Mouse (Mus musculus): ENCODE results near the gene Riiad1. TPM values are rescaled to one million over a fixed set of nuclear protein-coding genes. Genes with fewer than 3 reads are reported as not detected.
A peak's percentile ranks its signal among the peaks of the same experiment; 100 is the strongest.

The Riiad1 gene
- 20.2 and 22.8 TPM in 2 replicates for polyA plus RNA-seq (2015; fragmentation: Nextera tagmentation; extraction: Ambion mirVana)

DNA sequence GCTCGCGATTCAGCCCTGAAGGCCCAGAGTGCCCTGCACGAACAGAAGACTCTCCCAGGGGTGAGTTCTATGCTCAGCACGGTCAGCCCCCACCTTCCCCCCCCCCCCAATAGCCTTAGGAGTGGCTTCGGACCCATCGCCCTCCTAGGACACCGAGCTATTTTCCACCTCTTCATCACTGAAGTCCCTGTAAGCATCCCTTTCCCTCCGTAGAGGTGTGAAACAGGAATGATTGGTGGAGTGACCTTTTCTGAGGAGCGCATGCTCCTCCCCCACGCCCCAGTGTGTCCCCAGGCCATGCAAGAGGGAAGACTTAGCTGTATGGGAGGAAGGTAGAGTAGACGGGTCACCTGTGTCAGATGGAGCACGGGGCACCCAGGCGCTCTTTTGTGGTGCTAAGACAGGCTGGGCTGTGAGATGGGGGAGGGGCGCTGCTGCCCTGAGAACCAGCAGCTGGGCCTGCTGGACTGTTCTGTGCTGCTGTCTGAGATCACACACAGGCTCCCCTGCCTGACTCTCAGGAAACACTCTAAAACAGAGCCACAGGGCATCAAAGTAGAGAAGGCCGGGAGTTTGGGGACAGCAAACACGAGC lies at the start of gene Riiad1:
TSS of gene Riiad1 (minus strand) at position 51 of the 594 bp plus-strand sequence.
- peak within 1 kb of the TSS; percentile 69 for H3K4me3 ChIP-seq

DNA sequence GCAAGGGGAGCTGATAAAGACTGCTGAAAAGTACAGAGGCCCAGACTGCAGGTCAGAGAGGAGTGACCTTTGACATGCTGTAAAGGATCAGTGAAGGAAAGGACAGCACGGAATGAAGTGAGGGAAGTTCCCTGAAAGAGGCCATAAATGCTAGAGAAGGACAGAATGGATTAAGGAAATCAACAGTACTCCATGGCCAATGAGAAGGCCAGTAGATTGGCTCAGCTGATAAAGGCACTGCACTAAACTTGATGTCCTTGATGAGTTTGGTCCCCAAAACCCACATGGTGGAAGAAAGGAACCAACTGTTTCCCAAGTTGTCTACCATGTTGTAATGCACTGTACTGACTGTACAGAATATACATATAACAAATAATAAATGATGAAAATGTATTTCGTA lies 46.6 kb upstream of the Riiad1 start:
- H3K9ac ChIP-seq = no peak overlapping the region
- no peaks in the 10 kb centered on the region for H3K27me3 ChIP-seq
- H3K4me3 ChIP-seq = no peak overlapping the region
- H3K4me1 ChIP-seq = no peaks in the 10 kb centered on the region
- no peak for ATAC-seq
- H3K27ac ChIP-seq = no peak overlapping the region
- H3K4me2 ChIP-seq = no peak overlapping the region
- peaks cover 29% of the 10 kb centered on the region; the same call in 1 of the 2 replicates for H3K36me3 ChIP-seq (ENCODE audit: poor library complexity, severe bottlenecking)
- 83% methylated on average over 2 of the region's 2 CpGs for WGBS
- H3K9me3 ChIP-seq (replicated peaks) = no peaks in the 10 kb centered on the region

More for the DNA sequence above, at the start of gene Riiad1:
- peak within 1 kb of the TSS; percentile 79 for H3K4me2 ChIP-seq
- H3K9me3 ChIP-seq (replicated peaks) = no peaks in the 10 kb centered on the region
- H3K9ac ChIP-seq = peak within 1 kb of the TSS; percentile 92
- H3K27ac ChIP-seq = peak within 1 kb of the TSS; percentile 88
- peaks cover 88% of the 10 kb centered on the region for H3K4me1 ChIP-seq
- no peak for ATAC-seq
- WGBS = 16% methylated on average over 16 of the region's 16 CpGs
- peaks cover 29% of the 10 kb centered on the region for H3K36me3 ChIP-seq (ENCODE audit: poor library complexity, severe bottlenecking)
- H3K27me3 ChIP-seq = no peaks in the 10 kb centered on the region

DNA sequence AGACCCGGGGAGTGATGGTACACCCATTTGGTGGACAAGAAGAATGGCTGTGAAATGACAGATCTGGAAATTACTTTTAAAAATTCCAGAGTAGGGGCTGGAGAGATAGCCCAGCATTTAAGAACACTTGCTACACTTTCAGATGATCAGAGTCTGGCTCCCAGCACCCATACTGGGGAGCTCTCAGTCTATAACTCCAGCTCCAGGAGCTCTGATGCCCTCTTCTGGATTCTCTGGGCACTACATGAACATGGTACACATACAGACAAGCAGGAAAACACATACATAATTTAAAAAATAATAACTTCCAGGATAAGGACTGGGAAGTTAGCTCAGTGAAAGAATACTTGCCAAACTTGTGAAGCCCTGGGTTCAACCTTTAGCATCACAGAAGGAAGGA lies 26.5 kb upstream of the Riiad1 start:
- no peak for ATAC-seq
- Histone ChIP-seq H3K36me3 (ENCODE audit: poor library complexity, severe bottlenecking) (peaks cover 62% of the 10 kb centered on the region), H3K9ac (no peak overlapping the region), H3K27ac (no peak overlapping the region), H3K4me1 (no peaks in the 10 kb centered on the region), H3K4me3 (no peak overlapping the region), H3K9me3 (replicated peaks) (no peaks in the 10 kb centered on the region), H3K27me3 (no peaks in the 10 kb centered on the region), H3K4me2 (no peak overlapping the region)
- WGBS = 98% methylated on average over 1 of the region's 1 CpGs

DNA sequence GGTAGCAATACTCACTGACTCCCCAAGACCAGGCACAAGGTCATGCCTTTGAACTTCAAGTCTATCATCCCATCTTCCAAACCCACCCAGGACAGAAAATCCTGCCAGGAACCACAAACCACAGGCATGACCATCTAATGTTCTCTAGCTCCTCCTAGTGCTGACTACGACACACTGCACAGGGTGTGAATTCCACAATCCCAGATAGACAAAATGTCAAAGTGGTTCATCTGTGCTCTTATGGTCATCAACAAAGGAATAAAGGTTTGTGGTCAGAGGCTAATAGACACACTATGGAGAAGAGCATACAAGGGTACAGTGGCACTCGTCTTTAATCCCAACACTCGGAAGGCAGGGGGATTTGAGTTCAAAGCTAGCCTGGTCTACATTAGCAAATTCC lies 22.1 kb upstream of the Riiad1 start:
- Histone ChIP-seq H3K4me2 (no peak overlapping the region), H3K9me3 (replicated peaks) (no peaks in the 10 kb centered on the region), H3K36me3 (ENCODE audit: poor library complexity, severe bottlenecking) (peaks cover 59% of the 10 kb centered on the region), H3K4me3 (no peak overlapping the region), H3K4me1 (no peaks in the 10 kb centered on the region), H3K27ac (no peak overlapping the region), H3K27me3 (no peaks in the 10 kb centered on the region), H3K9ac (no peak overlapping the region)
- WGBS = 74% methylated on average over 3 of the region's 3 CpGs
- ATAC-seq = peak; percentile 75

DNA sequence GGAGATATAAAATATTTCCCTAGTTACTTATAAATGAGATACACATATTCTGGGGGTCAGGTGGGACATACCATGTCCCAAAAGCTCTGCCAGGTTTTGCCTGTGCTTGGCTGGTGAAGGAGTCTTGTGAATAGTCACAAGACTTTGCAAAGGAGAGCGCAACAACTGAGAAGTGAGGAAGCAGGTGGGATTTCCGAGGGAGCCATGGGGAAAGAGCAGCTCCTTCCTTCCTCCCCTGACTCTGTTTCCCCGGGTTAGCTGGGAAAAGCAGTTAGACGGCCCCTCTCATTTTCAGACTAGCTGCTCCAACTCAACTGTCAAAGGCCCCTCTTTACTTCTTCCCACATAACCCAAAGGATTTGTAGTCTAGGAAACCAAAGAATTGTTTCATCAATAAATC lies 17.0 kb upstream of the Riiad1 start:
- no peak for ATAC-seq
- H3K27me3 ChIP-seq = no peaks in the 10 kb centered on the region
- H3K4me1 ChIP-seq = no peaks in the 10 kb centered on the region
- no peak overlapping the region for H3K9ac ChIP-seq
- H3K27ac ChIP-seq = no peak overlapping the region
- H3K36me3 ChIP-seq (ENCODE audit: poor library complexity, severe bottlenecking) = peaks cover 42% of the 10 kb centered on the region
- H3K9me3 ChIP-seq (replicated peaks) = no peaks in the 10 kb centered on the region
- H3K4me2 ChIP-seq = no peak overlapping the region
- H3K4me3 ChIP-seq = no peak overlapping the region
- 84% methylated on average over 4 of the region's 4 CpGs for WGBS

DNA sequence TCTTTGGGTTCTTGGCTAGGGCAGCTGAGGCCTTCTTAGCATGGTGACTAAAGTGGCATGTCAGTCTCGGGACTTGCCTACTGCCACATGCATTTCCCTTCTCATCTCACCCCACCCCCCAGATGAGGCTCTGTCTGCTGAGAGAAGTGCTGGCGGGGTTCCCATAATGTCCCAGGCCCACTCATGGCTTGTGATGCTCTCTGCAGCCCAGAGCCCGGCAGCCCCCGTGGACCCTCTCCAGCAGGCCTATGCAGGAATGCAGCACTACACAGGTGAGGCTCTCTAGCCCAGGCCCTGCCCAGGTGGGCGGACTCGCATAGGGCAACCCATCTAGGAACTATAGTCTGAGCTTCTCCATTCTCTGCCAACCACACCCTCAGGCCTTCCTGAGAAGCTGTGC lies 7.4 kb upstream of the Riiad1 start:
- peaks cover 76% of the 10 kb centered on the region for H3K4me1 ChIP-seq
- no peak overlapping the region for H3K9ac ChIP-seq

DNA sequence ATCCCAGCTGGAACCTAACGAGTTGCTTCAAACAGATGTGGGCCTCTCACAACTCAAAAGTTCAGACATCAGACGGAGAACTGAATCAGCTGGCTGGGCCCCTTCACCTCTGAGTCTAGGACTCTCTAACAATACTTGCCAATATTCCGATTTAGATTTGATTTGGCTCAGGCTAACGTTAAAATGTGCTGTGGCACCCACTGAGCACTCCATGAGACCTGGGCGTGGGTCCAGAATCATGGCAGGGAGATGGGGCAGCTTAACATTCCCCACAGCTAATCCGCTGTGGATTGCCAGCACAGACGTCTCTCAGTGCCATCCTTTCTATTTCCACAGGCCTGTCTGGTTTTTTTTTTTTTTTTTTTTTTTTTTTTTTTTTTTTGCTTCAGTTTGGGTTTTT lies 5.8 kb upstream of the Riiad1 start:
- H3K9me3 ChIP-seq (replicated peaks) = no peaks in the 10 kb centered on the region
- 0 out of 2 replicates have a peak overlapping the region, but pooled peaks have one; percentile 43 for H3K9ac ChIP-seq
- H3K27ac ChIP-seq = peak overlapping the region; percentile 89
- H3K27me3 ChIP-seq = no peaks in the 10 kb centered on the region
- H3K36me3 ChIP-seq (ENCODE audit: poor library complexity, severe bottlenecking) = peaks cover 76% of the 10 kb centered on the region
- no peak overlapping the region for H3K4me3 ChIP-seq
- H3K4me2 ChIP-seq = peak overlapping the region; percentile 57; the same call in 1 of the 2 replicates
- H3K4me1 ChIP-seq = peaks cover 86% of the 10 kb centered on the region
- no peak for ATAC-seq
- 31% methylated on average over 7 of the region's 7 CpGs for WGBS

More for the DNA sequence above, 7.4 kb upstream of the Riiad1 start:
- H3K4me3 ChIP-seq = no peak overlapping the region
- H3K27me3 ChIP-seq = no peaks in the 10 kb centered on the region
- no peak overlapping the region for H3K4me2 ChIP-seq
- peaks cover 75% of the 10 kb centered on the region for H3K36me3 ChIP-seq (ENCODE audit: poor library complexity, severe bottlenecking)
- ATAC-seq = no peak
- H3K27ac ChIP-seq = peak overlapping the region; percentile 40; the same call in 1 of the 2 replicates
- 82% methylated on average over 6 of the region's 6 CpGs for WGBS
- H3K9me3 ChIP-seq (replicated peaks) = no peaks in the 10 kb centered on the region

DNA sequence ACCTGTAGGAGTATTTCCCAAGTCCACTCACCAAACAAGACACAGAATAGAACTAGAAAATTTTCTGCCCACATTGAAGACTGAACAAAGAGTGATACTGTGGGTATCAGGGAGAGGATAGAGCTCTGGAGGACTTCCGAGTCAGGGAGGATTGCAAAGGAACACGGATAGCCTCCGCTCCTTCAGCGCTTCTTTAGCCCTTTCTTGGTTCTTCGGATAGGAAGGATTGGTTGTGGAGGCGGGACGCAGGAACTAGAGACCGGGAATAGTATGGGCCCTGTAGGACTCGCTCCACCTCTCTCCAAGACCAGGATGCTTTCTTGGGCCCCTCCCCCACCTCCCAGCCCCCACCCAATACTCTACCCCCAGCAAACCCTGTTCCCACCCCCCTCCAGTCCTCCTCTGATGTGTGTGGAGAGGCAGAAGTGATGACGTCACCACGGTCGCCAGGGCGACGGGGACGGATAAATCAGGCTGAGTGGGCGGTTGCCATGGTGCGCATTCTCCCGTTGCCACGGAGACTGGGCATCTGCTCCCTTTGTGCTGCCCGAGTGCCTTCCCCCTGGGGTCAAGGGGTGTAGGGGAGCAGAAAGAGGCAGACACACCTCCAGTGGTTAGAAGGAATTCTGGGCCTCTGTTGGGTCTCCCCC lies 3.8 kb upstream of the Riiad1 start:
- Histone ChIP-seq H3K36me3 (ENCODE audit: poor library complexity, severe bottlenecking) (peaks cover 61% of the 10 kb centered on the region), H3K27me3 (no peaks in the 10 kb centered on the region), H3K4me2 (peak overlapping the region; percentile 57), H3K4me3 (peak overlapping the region; percentile 26), H3K9ac (peak overlapping the region; percentile 48; the same call in 1 of the 2 replicates), H3K27ac (peak overlapping the region; percentile 89), H3K9me3 (replicated peaks) (no peaks in the 10 kb centered on the region), H3K4me1 (peaks cover 93% of the 10 kb centered on the region)
- peak; percentile 94 for ATAC-seq
- 3% methylated on average over 18 of the region's 20 CpGs for WGBS

DNA sequence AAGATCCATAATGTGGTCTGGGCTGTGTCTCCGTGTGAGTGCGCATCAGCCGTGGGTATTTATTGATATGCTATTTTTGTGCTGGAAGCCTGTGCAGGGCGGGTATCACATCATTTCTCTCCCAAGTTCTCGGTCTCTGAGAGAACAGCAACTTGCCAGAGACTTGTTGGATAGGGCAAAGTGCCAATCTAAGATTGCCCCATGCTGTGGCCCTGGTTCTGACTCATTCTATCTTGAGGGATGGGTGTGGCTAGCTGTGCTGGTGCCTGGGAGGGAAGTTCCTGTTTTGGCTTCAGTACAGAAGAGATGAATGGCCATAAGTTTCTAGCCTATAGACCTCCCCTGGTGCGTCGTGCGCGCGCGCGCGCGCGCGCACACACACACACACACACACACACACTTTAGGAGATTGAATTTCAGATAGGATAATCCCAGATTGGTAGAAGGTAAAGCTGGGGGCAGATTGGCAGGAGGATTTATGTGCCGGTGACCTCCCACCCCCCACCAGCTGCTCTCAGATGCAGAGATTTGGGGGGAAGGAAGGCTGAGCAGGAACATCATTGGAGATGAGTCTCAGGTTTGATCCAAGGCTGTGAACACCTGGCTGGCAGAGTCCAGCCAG lies 2.7 kb upstream of the Riiad1 start:
- H3K4me2 ChIP-seq = peak overlapping the region; percentile 57
- H3K27me3 ChIP-seq = no peaks in the 10 kb centered on the region
- no peaks in the 10 kb centered on the region for H3K9me3 ChIP-seq (replicated peaks)
- H3K36me3 ChIP-seq (ENCODE audit: poor library complexity, severe bottlenecking) = peaks cover 52% of the 10 kb centered on the region
- peak overlapping the region; percentile 89 for H3K27ac ChIP-seq
- WGBS = 83% methylated on average over 17 of the region's 17 CpGs
- no peak for ATAC-seq
- peaks cover 93% of the 10 kb centered on the region for H3K4me1 ChIP-seq
- 0 out of 2 replicates have a peak overlapping the region, but pooled peaks have one; percentile 3 for H3K9ac ChIP-seq
- no peak overlapping the region for H3K4me3 ChIP-seq

DNA sequence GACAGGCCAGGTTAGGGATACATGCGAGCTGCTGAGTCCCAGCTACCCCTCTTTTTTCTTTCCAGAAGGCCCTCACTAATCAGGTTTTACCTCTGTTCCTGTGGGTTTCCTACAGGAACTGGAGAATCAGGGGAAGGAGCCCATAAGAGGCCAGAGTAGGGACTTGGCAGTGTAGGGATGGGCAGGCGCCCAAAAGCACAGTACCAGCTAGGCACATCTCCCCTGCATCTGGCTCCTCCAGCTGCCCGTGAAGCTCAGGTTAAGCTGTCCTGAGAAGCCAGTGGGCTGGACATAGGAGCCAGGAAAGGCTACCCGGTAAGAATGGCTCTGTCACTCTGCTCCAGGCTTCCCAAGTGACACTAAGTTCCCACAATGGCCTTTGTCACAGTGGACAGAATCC lies 1.3 kb upstream of the Riiad1 start:
- no peak overlapping the region for H3K27ac ChIP-seq
- H3K9ac ChIP-seq = no peak overlapping the region
- no peaks in the 10 kb centered on the region for H3K27me3 ChIP-seq
- 57% methylated on average over 4 of the region's 4 CpGs for WGBS
- no peak for ATAC-seq
- H3K4me3 ChIP-seq = no peak overlapping the region
- peaks cover 92% of the 10 kb centered on the region for H3K4me1 ChIP-seq
- H3K4me2 ChIP-seq = peak overlapping the region; percentile 79
- peaks cover 38% of the 10 kb centered on the region for H3K36me3 ChIP-seq (ENCODE audit: poor library complexity, severe bottlenecking)
- no peaks in the 10 kb centered on the region for H3K9me3 ChIP-seq (replicated peaks)

DNA sequence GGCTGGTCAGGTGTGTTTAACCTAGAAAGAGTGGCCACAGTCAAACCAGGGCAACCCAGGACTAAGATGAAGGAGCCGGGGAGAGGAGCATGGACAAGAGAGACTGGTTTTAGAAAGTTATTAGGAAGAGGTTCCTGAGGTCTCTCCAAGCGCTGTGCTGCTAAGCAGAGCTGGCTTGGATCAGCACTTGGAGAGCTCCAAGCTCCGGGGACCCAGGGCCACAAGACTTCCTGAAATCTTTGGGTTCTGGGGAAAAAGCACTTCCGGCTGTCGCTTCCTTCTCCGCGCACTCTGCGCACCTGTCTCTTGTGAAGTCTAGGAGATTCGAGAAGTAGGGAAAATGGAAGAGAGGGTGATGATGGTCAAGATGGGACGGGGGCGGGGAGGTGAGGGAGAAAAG lies 577 bp downstream of the Riiad1 start:
- Histone ChIP-seq H3K9me3 (replicated peaks) (no peaks in the 10 kb centered on the region), H3K4me1 (peaks cover 80% of the 10 kb centered on the region), H3K36me3 (ENCODE audit: poor library complexity, severe bottlenecking) (peaks cover 26% of the 10 kb centered on the region; the same call in 1 of the 2 replicates), H3K27ac (peak overlapping the region; percentile 88), H3K9ac (peak overlapping the region; percentile 92), H3K27me3 (no peaks in the 10 kb centered on the region), H3K4me2 (peak overlapping the region; percentile 79), H3K4me3 (peak overlapping the region; percentile 69)
- ATAC-seq = no peak
- WGBS = 18% methylated on average over 11 of the region's 11 CpGs

DNA sequence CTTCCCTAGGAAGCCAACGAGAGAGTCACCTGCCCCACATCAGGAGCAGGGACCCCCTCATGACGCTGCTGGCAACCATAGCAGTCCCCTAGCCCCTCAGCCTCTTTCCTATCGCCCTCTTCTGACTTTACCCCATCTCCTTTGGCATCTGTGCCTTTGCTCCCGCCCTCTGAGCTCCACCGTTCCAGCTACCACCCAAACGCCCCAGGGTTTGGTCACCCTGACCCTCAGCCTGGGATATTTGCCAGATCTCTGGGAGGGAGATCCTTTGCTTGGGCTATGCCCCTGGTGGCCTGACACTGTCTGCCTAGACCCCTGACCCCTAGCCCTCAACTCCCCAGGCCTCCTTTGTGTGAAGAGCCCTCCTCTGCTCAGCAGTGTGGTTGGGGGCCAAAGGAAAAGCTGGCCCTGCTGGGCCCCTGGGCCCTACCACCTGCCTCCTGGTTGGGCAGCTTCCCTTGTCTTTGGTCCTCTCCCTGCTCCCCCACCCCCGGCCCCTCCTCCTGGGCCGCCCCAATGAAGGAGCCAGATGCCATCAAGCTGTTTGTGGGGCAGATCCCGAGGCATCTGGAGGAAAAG lies 1.5 kb downstream of the Riiad1 start:
- H3K4me3 ChIP-seq = peak overlapping the region; percentile 69
- 5% methylated on average over 9 of the region's 9 CpGs for WGBS
- peaks cover 73% of the 10 kb centered on the region for H3K4me1 ChIP-seq
- H3K36me3 ChIP-seq (ENCODE audit: poor library complexity, severe bottlenecking) = peaks cover 26% of the 10 kb centered on the region; the same call in 1 of the 2 replicates
- no peaks in the 10 kb centered on the region for H3K27me3 ChIP-seq
- no peaks in the 10 kb centered on the region for H3K9me3 ChIP-seq (replicated peaks)
- H3K9ac ChIP-seq = peak overlapping the region; percentile 92
- H3K4me2 ChIP-seq = peak overlapping the region; percentile 79
- ATAC-seq = peak; percentile 6
- peak overlapping the region; percentile 88 for H3K27ac ChIP-seq

All from forebrain, embryonic 13.5 days (tissue).